In the genomic region with DNA sequence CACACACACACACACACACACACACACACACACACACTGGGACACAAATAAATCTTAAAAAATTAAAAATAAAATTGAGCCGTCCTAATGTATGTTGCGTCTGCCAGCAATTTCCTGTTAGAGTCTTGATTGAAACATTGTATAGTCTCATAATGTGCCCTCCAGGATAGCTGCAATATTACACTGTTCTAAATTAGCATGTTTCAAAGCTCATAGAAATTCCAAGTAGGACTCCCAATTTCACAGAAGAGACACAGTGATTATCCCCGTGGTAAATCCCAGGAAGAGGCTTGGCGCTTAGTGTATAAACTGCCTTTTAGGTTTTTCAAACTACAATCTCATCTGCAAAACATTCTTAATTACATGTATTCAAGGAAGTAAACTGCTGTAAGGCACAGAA, we compare ENCODE assay signal across 26 mouse cellular contexts.
DNase-seq lines count a peak whose midpoint lies in the region; ATAC-seq and TF ChIP-seq lines count a peak whose summit lies in the region.
"Had no signal": no experiment of that assay in that cellular context is flagged by ENCODE, and none has a peak within 500 bp of the region (broad histone marks: within the 10 kb centered on the region; RNA-seq: fewer than 3 reads in every experiment).

No protein-coding gene starts in this region.

- H3K27me3 ChIP-seq in forebrain, postnatal 0 days (ENCODE audit: insufficient read depth, low read length), result no peaks in the 10 kb centered on the region
- no peaks in the 10 kb centered on the region for H3K27me3 ChIP-seq in forebrain, embryonic 11.5 days (ENCODE audit: control insufficient read depth, insufficient read depth, low read length)
- no peaks in the 10 kb centered on the region for H3K27me3 ChIP-seq in hindbrain, embryonic 15.5 days
- no peaks in the 10 kb centered on the region for H3K27me3 ChIP-seq in hindbrain, embryonic 16.5 days (replicated peaks; ENCODE audit: control insufficient read depth, insufficient read depth, low read length)
- no peaks in the 10 kb centered on the region for H3K27me3 ChIP-seq in midbrain, embryonic 16.5 days (ENCODE audit: control insufficient read depth, insufficient read depth, low read depth, low read length)
- no peaks in the 10 kb centered on the region for H3K27me3 ChIP-seq in midbrain, embryonic 14.5 days (ENCODE audit: control insufficient read depth, insufficient read depth, low read length)
- H3K27me3 ChIP-seq in neural tube, embryonic 14.5 days (ENCODE audit: control insufficient read depth, insufficient read depth, low read length), result no peaks in the 10 kb centered on the region
- H3K27me3 ChIP-seq: CH12.LX; embryonic facial prominence, embryonic 12.5 days; forebrain, embryonic 12.5 days; Patski had no signal

- WGBS in forebrain, postnatal 0 days, result 68% methylated on average over 4 of the region's 4 CpGs
- WGBS in forebrain, embryonic 11.5 days, result 91% methylated on average over 4 of the region's 4 CpGs
- 62% methylated on average over 4 of the region's 4 CpGs for WGBS in hindbrain, embryonic 15.5 days
- 71% methylated on average over 4 of the region's 4 CpGs for WGBS in hindbrain, embryonic 16.5 days
- WGBS in midbrain, embryonic 16.5 days, result 82% methylated on average over 4 of the region's 4 CpGs
- WGBS in midbrain, embryonic 14.5 days, result 72% methylated on average over 4 of the region's 4 CpGs
- 55% methylated on average over 4 of the region's 4 CpGs for WGBS in neural tube, embryonic 14.5 days

- H3K36me3 ChIP-seq in forebrain, postnatal 0 days (ENCODE audit: insufficient read depth), result no peaks in the 10 kb centered on the region
- H3K36me3 ChIP-seq in forebrain, embryonic 11.5 days (ENCODE audit: control insufficient read depth, insufficient read depth, low read length), result no peaks in the 10 kb centered on the region
- no peaks in the 10 kb centered on the region for H3K36me3 ChIP-seq in hindbrain, embryonic 15.5 days
- H3K36me3 ChIP-seq in hindbrain, embryonic 16.5 days (ENCODE audit: control insufficient read depth, insufficient read depth, low read length), result no peaks in the 10 kb centered on the region
- no peaks in the 10 kb centered on the region for H3K36me3 ChIP-seq in midbrain, embryonic 16.5 days (ENCODE audit: control insufficient read depth, insufficient read depth, low read length)
- no peaks in the 10 kb centered on the region for H3K36me3 ChIP-seq in midbrain, embryonic 14.5 days (ENCODE audit: control insufficient read depth, insufficient read depth, low read length)
- no peaks in the 10 kb centered on the region for H3K36me3 ChIP-seq in neural tube, embryonic 14.5 days (ENCODE audit: control insufficient read depth, insufficient read depth, low read length)
- H3K36me3 ChIP-seq: embryonic facial prominence, embryonic 10.5 days; embryonic facial prominence, embryonic 12.5 days; forebrain, embryonic 12.5 days had no signal

- H3K4me2 ChIP-seq in forebrain, postnatal 0 days (ENCODE audit: low read depth), result no peak overlapping the region
- no peak overlapping the region for H3K4me2 ChIP-seq in forebrain, embryonic 11.5 days (ENCODE audit: low read depth, low read length, severe bottlenecking)
- H3K4me2 ChIP-seq in hindbrain, embryonic 15.5 days, result no peak overlapping the region
- H3K4me2 ChIP-seq in hindbrain, embryonic 16.5 days (ENCODE audit: low read length), result no peak overlapping the region
- no peak overlapping the region for H3K4me2 ChIP-seq in midbrain, embryonic 16.5 days (ENCODE audit: low read length)
- H3K4me2 ChIP-seq in midbrain, embryonic 14.5 days (ENCODE audit: low read length), result no peak overlapping the region
- H3K4me2 ChIP-seq in neural tube, embryonic 14.5 days (ENCODE audit: low read depth, low read length), result no peak overlapping the region
- H3K4me2 ChIP-seq: embryonic facial prominence, embryonic 12.5 days; forebrain, embryonic 12.5 days had no signal

- no peak overlapping the region for H3K4me3 ChIP-seq in forebrain, postnatal 0 days (ENCODE audit: low read depth, low read length)
- no peak overlapping the region for H3K4me3 ChIP-seq in forebrain, embryonic 11.5 days (ENCODE audit: low read depth, low read length)
- no peak overlapping the region for H3K4me3 ChIP-seq in hindbrain, embryonic 15.5 days
- no peak overlapping the region for H3K4me3 ChIP-seq in hindbrain, embryonic 16.5 days (ENCODE audit: low read length)
- H3K4me3 ChIP-seq in midbrain, embryonic 16.5 days (ENCODE audit: low read depth, low read length), result no peak overlapping the region
- no peak overlapping the region for H3K4me3 ChIP-seq in midbrain, embryonic 14.5 days (replicated peaks; ENCODE audit: low read depth, low read length)
- H3K4me3 ChIP-seq in neural tube, embryonic 14.5 days (ENCODE audit: low read depth, low read length), result no peak overlapping the region
- H3K4me3 ChIP-seq: embryonic facial prominence, embryonic 10.5 days; embryonic facial prominence, embryonic 12.5 days; forebrain, embryonic 12.5 days had no signal

- peak; percentile 57 for ATAC-seq in forebrain, postnatal 0 days
- no peak for ATAC-seq in forebrain, embryonic 11.5 days (replicated peaks; ENCODE audit: low FRiP score)
- peak; percentile 43; the same call in 1 of the 2 replicates for ATAC-seq in hindbrain, embryonic 15.5 days (ENCODE audit: low FRiP score, low read depth)
- ATAC-seq in hindbrain, embryonic 16.5 days, result no peak
- ATAC-seq in midbrain, embryonic 16.5 days, result peak; percentile 19; the same call in 1 of the 2 replicates
- no peak for ATAC-seq in midbrain, embryonic 14.5 days (ENCODE audit: low FRiP score, low TSS enrichment)
- ATAC-seq in neural tube, embryonic 14.5 days (ENCODE audit: low read depth), result peak; percentile 31; the same call in 1 of the 2 replicates
- ATAC-seq: activated CD4-positive, CD25-positive, alpha-beta regulatory T cell, adult 4 months; CD4-positive, CD25-positive, alpha-beta regulatory T cell, adult 4 months; forebrain, embryonic 14.5 days; Patski had no signal

- no peak for DNase-seq in forebrain, postnatal 0 days
- DNase-seq in forebrain, embryonic 11.5 days (ENCODE audit: low spot score), result no peak
- DNase-seq in midbrain, embryonic 14.5 days, result no peak
- no peak for DNase-seq in thymus, postnatal 4 days
- DNase-seq: adrenal gland, adult 8-10 months; adrenal gland, postnatal 14 days; adrenal gland, postnatal 36 days; B cell, adult 2 months; cerebellum, adult 11-12 months; cerebellum, adult 2 months; cerebellum, adult 9-10 months; cerebellum, postnatal 10 days; cerebellum, postnatal 25 days had no signal

- TF ChIP-seq CTCF in forebrain, postnatal 0 days (IDR thresholded peaks at IDR 0.05; ENCODE audit: low read depth), result no peak

- H3K9me3 ChIP-seq in forebrain, postnatal 0 days (ENCODE audit: low read length), result no peaks in the 10 kb centered on the region
- H3K9me3 ChIP-seq in forebrain, embryonic 11.5 days (ENCODE audit: control insufficient read depth, low read length), result peaks cover 3% of the 10 kb centered on the region; the same call in 1 of the 2 replicates
- no peaks in the 10 kb centered on the region for H3K9me3 ChIP-seq in hindbrain, embryonic 15.5 days
- no peaks in the 10 kb centered on the region for H3K9me3 ChIP-seq in hindbrain, embryonic 16.5 days (ENCODE audit: control insufficient read depth, low read length)
- no peaks in the 10 kb centered on the region for H3K9me3 ChIP-seq in midbrain, embryonic 16.5 days (replicated peaks; ENCODE audit: control insufficient read depth, low read length, poor library complexity, severe bottlenecking)
- H3K9me3 ChIP-seq in midbrain, embryonic 14.5 days (ENCODE audit: control insufficient read depth, low read length), result 0 out of 2 replicates have a peak, but pooled peaks cover 5% of the 10 kb centered on the region
- no peaks in the 10 kb centered on the region for H3K9me3 ChIP-seq in neural tube, embryonic 14.5 days (ENCODE audit: control insufficient read depth, low read length)
- H3K9me3 ChIP-seq: forebrain, embryonic 12.5 days; G1E had no signal

- no peak overlapping the region for H3K27ac ChIP-seq in forebrain, postnatal 0 days (ENCODE audit: low read depth, low read length)
- no peak overlapping the region for H3K27ac ChIP-seq in forebrain, embryonic 11.5 days (ENCODE audit: low read depth, low read length)
- no peak overlapping the region for H3K27ac ChIP-seq in hindbrain, embryonic 15.5 days (replicated peaks)
- H3K27ac ChIP-seq in hindbrain, embryonic 16.5 days (ENCODE audit: low read depth, low read length), result no peak overlapping the region
- H3K27ac ChIP-seq in midbrain, embryonic 16.5 days (ENCODE audit: low read length), result no peak overlapping the region
- H3K27ac ChIP-seq in midbrain, embryonic 14.5 days (replicated peaks; ENCODE audit: low read depth, low read length), result no peak overlapping the region
- no peak overlapping the region for H3K27ac ChIP-seq in neural tube, embryonic 14.5 days (ENCODE audit: low read depth, low read length)
- H3K27ac ChIP-seq: embryonic facial prominence, embryonic 10.5 days; embryonic facial prominence, embryonic 12.5 days; forebrain, embryonic 12.5 days had no signal

- 0 out of 2 replicates have a peak, but pooled peaks cover 2% of the 10 kb centered on the region for H3K4me1 ChIP-seq in forebrain, postnatal 0 days (ENCODE audit: insufficient read depth)
- H3K4me1 ChIP-seq in forebrain, embryonic 11.5 days (replicated peaks; ENCODE audit: control insufficient read depth, insufficient read depth, low read length), result no peaks in the 10 kb centered on the region
- no peaks in the 10 kb centered on the region; the same call in 1 of the 2 replicates for H3K4me1 ChIP-seq in hindbrain, embryonic 15.5 days (replicated peaks)
- H3K4me1 ChIP-seq in hindbrain, embryonic 16.5 days (ENCODE audit: control insufficient read depth, insufficient read depth, low read depth, low read length), result no peaks in the 10 kb centered on the region; the same call in 1 of the 2 replicates
- H3K4me1 ChIP-seq in midbrain, embryonic 16.5 days (ENCODE audit: control insufficient read depth, insufficient read depth, low read length), result 0 out of 2 replicates have a peak, but pooled peaks cover 2% of the 10 kb centered on the region
- H3K4me1 ChIP-seq in midbrain, embryonic 14.5 days (ENCODE audit: control insufficient read depth, insufficient read depth, low read length), result 0 out of 2 replicates have a peak, but pooled peaks cover 4% of the 10 kb centered on the region
- no peaks in the 10 kb centered on the region for H3K4me1 ChIP-seq in neural tube, embryonic 14.5 days (ENCODE audit: control insufficient read depth, insufficient read depth, low read length)
- H3K4me1 ChIP-seq: embryonic facial prominence, embryonic 10.5 days; embryonic facial prominence, embryonic 12.5 days had no signal

- H3K9ac ChIP-seq in forebrain, postnatal 0 days, result no peak overlapping the region
- no peak overlapping the region for H3K9ac ChIP-seq in forebrain, embryonic 11.5 days (ENCODE audit: low read length)
- no peak overlapping the region for H3K9ac ChIP-seq in hindbrain, embryonic 15.5 days
- no peak overlapping the region for H3K9ac ChIP-seq in hindbrain, embryonic 16.5 days (ENCODE audit: low read depth, low read length)
- H3K9ac ChIP-seq in midbrain, embryonic 16.5 days (ENCODE audit: low read depth, low read length), result no peak overlapping the region
- H3K9ac ChIP-seq in midbrain, embryonic 14.5 days (replicated peaks; ENCODE audit: low read length), result no peak overlapping the region
- no peak overlapping the region for H3K9ac ChIP-seq in neural tube, embryonic 14.5 days (replicated peaks; ENCODE audit: low read depth, low read length)
- H3K9ac ChIP-seq: embryonic facial prominence, embryonic 12.5 days; forebrain, embryonic 12.5 days had no signal

Comparison
In these comparisons a context has a peak if more than half of its experiments do, and no peak if none do; other contexts are left out.
1. ATAC-seq: peak in forebrain, postnatal 0 days (single experiment), hindbrain, embryonic 15.5 days (single experiment), midbrain, embryonic 16.5 days (single experiment) and neural tube, embryonic 14.5 days (single experiment); none in forebrain, embryonic 11.5 days (single experiment), hindbrain, embryonic 16.5 days (single experiment) and midbrain, embryonic 14.5 days (single experiment).